Mouse (Mus musculus) liver, embryonic 14.5 days (tissue): ENCODE measurements around the gene Cracr2b. TPM values are rescaled to one million over a fixed set of nuclear protein-coding genes. Genes with fewer than 3 reads are reported as not detected.

ENCODE experiments used
- ATAC-seq: fragments of 200-750 bp; cut with Nextera tagmentation; 2 replicates; pipeline ENCODE4 v1.8.0; 2017; ENCODE audit warnings: moderate number of reproducible peaks, mild to moderate bottlenecking, moderate library complexity; ENCODE audit not compliant: insufficient read depth
- DNase-seq, 3 experiments: peaks; one replicate each; pipeline ENCODE4 v3.0.0-alpha.2; 2012 to 2013; ENCODE audit warnings: low read depth in 3 of 3, low spot score in 3 of 3
- H3K27ac ChIP-seq: fragments of 300-500 bp; sonication (generic); 2 replicates; pipeline ENCODE4 v1.5.1; 2014; ENCODE audit warnings: moderate library complexity, mild to moderate bottlenecking, control low read depth, inconsistent platforms
- H3K27me3 ChIP-seq: fragments of 300-500 bp; sonication (generic); 2 replicates; pipeline ENCODE4 v1.6.1; 2014; ENCODE audit warnings: mild to moderate bottlenecking, low read length, moderate library complexity; ENCODE audit not compliant: control insufficient read depth, insufficient read depth
- H3K36me3 ChIP-seq: fragments of 300-500 bp; sonication (generic); replicated peaks from 2 replicates; pipeline ENCODE4 v1.6.1; 2014; ENCODE audit warnings: low read depth; ENCODE audit not compliant: control insufficient read depth, insufficient read depth
- H3K4me1 ChIP-seq, 2 experiments: fragments of 200-500 bp in 1 of 2; fragments of 300-500 bp in 1 of 2; sonication (generic) in 1 of 2; replicated peaks; 2 replicates each; pipeline ENCODE4 v1.6.1; 2012 to 2014; ENCODE audit warnings: antibody characterized with exemption in 1 of 2, inconsistent platforms in 1 of 2, low read length in 1 of 2; ENCODE audit not compliant: control insufficient read depth in 2 of 2, insufficient read depth in 2 of 2
- H3K4me2 ChIP-seq: fragments of 300-500 bp; sonication (generic); 2 replicates; pipeline ENCODE4 v1.6.1; 2014; ENCODE audit warnings: low read depth, mild to moderate bottlenecking, control low read depth, moderate library complexity
- H3K4me3 ChIP-seq, 2 experiments: fragments of 200-500 bp in 1 of 2; fragments of 300-500 bp in 1 of 2; sonication (generic) in 1 of 2; 2 replicates each; pipeline ENCODE4 v1.5.1; 2012 to 2014; ENCODE audit warnings: low read depth in 2 of 2, low read length in 2 of 2, mild to moderate bottlenecking in 2 of 2, control low read depth in 1 of 2, inconsistent platforms in 1 of 2, moderate library complexity in 1 of 2; ENCODE audit not compliant: insufficient read depth in 1 of 2
- H3K9ac ChIP-seq: fragments of 300-500 bp; sonication (generic); replicated peaks from 2 replicates; pipeline ENCODE4 v1.6.1; 2014; ENCODE audit warnings: mild to moderate bottlenecking, control low read depth, moderate library complexity
- H3K9me3 ChIP-seq: fragments of 300-500 bp; sonication (generic); 2 replicates; pipeline ENCODE4 v1.6.1; 2016; ENCODE audit warnings: low read length, mixed read lengths; ENCODE audit not compliant: control insufficient read depth
- CTCF ChIP-seq: IDR thresholded peaks from 2 replicates; pipeline ENCODE4 v1.5.1; 2016; ENCODE audit warnings: antibody characterized with exemption, low read depth, control low read depth
- EP300 ChIP-seq: IDR thresholded peaks from 2 replicates; pipeline ENCODE4 v1.6.1; 2016; ENCODE audit warnings: antibody characterized with exemption, low read depth
- WGBS: fragments of 180-500 bp; shearing (Covaris S2); extraction: QIAGEN DNeasy Blood & Tissue Kit; methylation state at CpG from one replicate; pipeline ENCODE4 v1.1.7; 2014; ENCODE audit not compliant: insufficient replicate concordance; 5-methylcytosine and 5-hydroxymethylcytosine counted together
- polyA plus RNA-seq, 2 experiments: library from polyadenylated mRNA; depleted of rRNA in 1 of 2; stranded (reverse) in 1 of 2; unstranded in 1 of 2; fragments of >200 nt; fragmentation: Nextera tagmentation in 1 of 2; extraction: Ambion mirVana in 1 of 2; gene quantifications; 2 replicates each; pipeline versions ENCODE4 v1.2.1 to v1.2.3; 2012 to 2014

The Cracr2b gene
- polyA plus RNA-seq, 2 experiments = 0.89 to 2.6 TPM

GRCm38 (mm10) chr7:141430585-141431240, 30.2 kb upstream of the Cracr2b start:
- Histone ChIP-seq H3K9ac (no peak overlapping the region), H3K27ac (no peak overlapping the region), H3K9me3 (no peaks in the 10 kb centered on the region), H3K4me2 (no peak overlapping the region), H3K36me3 (no peaks in the 10 kb centered on the region), H3K4me3 (no peak overlapping the region), H3K27me3 (no peaks in the 10 kb centered on the region), H3K4me1 (peaks cover 8 to 17% of the 10 kb centered on the region in 2 experiments)
- no peak for ATAC-seq
- 85% methylated on average over 9 of the region's 9 CpGs for WGBS
- TF ChIP-seq CTCF (no peak), EP300 (no peak)
- DNase-seq = no peak

- Histone ChIP-seq H3K9ac (no peak overlapping the region), H3K9me3 (no peaks in the 10 kb centered on the region), H3K27me3 (no peaks in the 10 kb centered on the region), H3K4me3 (no peak overlapping the region), H3K36me3 (no peaks in the 10 kb centered on the region), H3K4me1 (peaks cover 8 to 25% of the 10 kb centered on the region in 2 experiments), H3K4me2 (no peak overlapping the region), H3K27ac (no peak overlapping the region)
- DNase-seq = no peak
- WGBS = 86% methylated on average over 19 of the region's 19 CpGs
- no peak for ATAC-seq
- no peak for TF ChIP-seq EP300
- TF ChIP-seq CTCF = no peak
These were observed 29.3 kb upstream of the Cracr2b start for GRCm38 (mm10) chr7:141431434-141432185.

- no peaks in the 10 kb centered on the region for H3K36me3 ChIP-seq
- DNase-seq = no peak
- H3K4me3 ChIP-seq = no peak overlapping the region
- no peaks in the 10 kb centered on the region for H3K9me3 ChIP-seq
- H3K9ac ChIP-seq = no peak overlapping the region
- WGBS = 73% methylated on average over 8 of the region's 8 CpGs
- H3K4me1 ChIP-seq = peaks cover 8 to 24% of the 10 kb centered on the region in 2 experiments
- ATAC-seq = no peak
- H3K27ac ChIP-seq = no peak overlapping the region
- H3K27me3 ChIP-seq = no peaks in the 10 kb centered on the region
- no peak overlapping the region for H3K4me2 ChIP-seq
- TF ChIP-seq CTCF (no peak), EP300 (no peak)
These were observed 28.7 kb upstream of the Cracr2b start for GRCm38 (mm10) chr7:141432186-141432611.

GRCm38 (mm10) chr7:141432741-141433516, 28.0 kb upstream of the Cracr2b start:
- WGBS = 73% methylated on average over 6 of the region's 6 CpGs
- TF ChIP-seq EP300 = no peak
- TF ChIP-seq CTCF = no peak
- peaks cover 8 to 24% of the 10 kb centered on the region in 2 experiments for H3K4me1 ChIP-seq
- no peak overlapping the region for H3K27ac ChIP-seq
- ATAC-seq (no peak), DNase-seq (no peak)
- no peaks in the 10 kb centered on the region for H3K27me3 ChIP-seq
- H3K36me3 ChIP-seq = no peaks in the 10 kb centered on the region; the same call in 1 of the 2 replicates
- H3K4me2 ChIP-seq = no peak overlapping the region
- no peaks in the 10 kb centered on the region for H3K9me3 ChIP-seq
- no peak overlapping the region for H3K9ac ChIP-seq
- H3K4me3 ChIP-seq = no peak overlapping the region
